Mouse (Mus musculus) brown adipose tissue, adult 24 weeks (tissue): Measurements from ENCODE around the gene Tarbp2. TPM values are rescaled to one million over a fixed set of nuclear protein-coding genes. Genes with fewer than 3 reads are reported as not detected.

ENCODE experiments used
- H3K27ac ChIP-seq: fragments of 200-500 bp; replicated peaks from 2 replicates; pipeline ENCODE4 v1.5.1; 2012; ENCODE audit warnings: low read depth, mild to moderate bottlenecking, low read length
- H3K4me1 ChIP-seq: fragments of 200-500 bp; 2 replicates; pipeline ENCODE4 v1.6.1; 2012; ENCODE audit warnings: low read length, mixed read lengths; ENCODE audit not compliant: control insufficient read depth, insufficient read depth, insufficient read length
- H3K4me3 ChIP-seq: fragments of 200-500 bp; 2 replicates; pipeline ENCODE4 v1.5.1; 2012; ENCODE audit warnings: low read depth, mild to moderate bottlenecking, low read length, moderate library complexity; ENCODE audit not compliant: insufficient read depth
- polyA plus RNA-seq: library from polyadenylated mRNA; stranded (reverse); fragments of >200 nt; gene quantifications from 2 replicates; pipeline ENCODE4 v1.2.4, GENCODE M21; 2012; ENCODE audit not compliant: missing spikeins, insufficient read depth, insufficient read length

Tarbp2 gene
- polyA plus RNA-seq, 1 experiment, result 21.2 TPM

DNA sequence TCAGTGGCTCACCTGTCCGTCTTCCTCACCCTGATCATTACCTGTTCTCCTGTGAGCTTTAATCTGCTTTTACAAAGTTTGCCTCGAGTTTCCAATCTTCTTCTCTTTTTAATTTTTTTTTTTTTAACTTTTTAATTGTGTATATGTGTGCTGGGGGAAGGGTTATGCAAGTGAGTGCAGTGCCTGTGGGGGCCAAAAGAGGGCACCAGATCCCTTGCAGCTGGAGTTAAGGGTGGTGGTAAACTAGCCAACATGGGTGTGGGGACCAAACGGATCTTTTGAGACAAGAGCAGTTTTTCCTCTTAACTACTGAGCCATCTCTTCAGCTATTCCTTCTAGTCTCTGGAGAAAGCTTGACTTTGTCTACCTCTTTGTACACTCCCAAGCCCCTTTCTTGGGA is 9.9 kb downstream of the Tarbp2 start:
- Histone ChIP-seq H3K27ac (no peak overlapping the region), H3K4me3 (no peak overlapping the region), H3K4me1 (no peaks in the 10 kb centered on the region)

DNA sequence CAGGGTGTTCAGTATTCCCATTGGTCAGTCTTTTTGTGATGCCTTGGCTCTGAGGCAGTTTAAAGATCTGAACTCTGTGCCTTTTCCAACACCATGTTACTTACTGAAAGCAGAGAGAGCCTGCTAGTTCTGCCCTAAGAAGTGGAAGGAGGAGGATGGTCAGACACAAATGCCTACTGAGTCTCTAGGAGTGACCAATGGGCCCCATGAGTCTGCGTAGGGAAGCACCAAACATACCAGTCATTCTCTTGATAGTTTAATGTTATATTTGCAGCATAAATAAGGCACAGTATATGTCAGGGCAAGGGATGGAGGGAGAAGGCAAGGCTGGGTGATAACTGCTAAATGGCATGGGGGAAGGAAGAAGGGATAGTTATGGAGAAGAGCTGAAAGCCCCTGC is 10.4 kb downstream of the Tarbp2 start:
- H3K4me1 ChIP-seq, result no peaks in the 10 kb centered on the region
- H3K4me3 ChIP-seq, result no peak overlapping the region
- no peak overlapping the region for H3K27ac ChIP-seq

DNA sequence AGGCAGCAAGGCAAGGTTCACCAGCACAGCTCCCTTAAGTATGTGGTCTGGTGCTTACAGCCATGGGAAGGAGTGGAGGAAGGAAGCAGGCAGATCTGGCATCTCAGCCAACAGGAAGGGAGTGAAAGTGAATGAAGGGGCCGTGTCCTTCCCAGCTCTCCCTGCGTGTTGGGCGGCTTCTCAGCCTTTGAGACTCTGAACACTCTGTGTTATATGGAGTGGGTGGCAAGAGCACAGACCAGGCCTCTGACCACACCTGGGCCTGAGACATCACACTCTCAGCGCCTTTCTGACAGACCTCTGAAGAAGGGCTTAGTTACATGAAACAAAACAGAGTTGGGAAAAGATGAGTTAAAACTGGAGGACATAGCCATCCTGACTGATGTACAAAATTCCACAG is 12.6 kb downstream of the Tarbp2 start:
- H3K27ac ChIP-seq, result no peak overlapping the region
- no peaks in the 10 kb centered on the region for H3K4me1 ChIP-seq
- H3K4me3 ChIP-seq, result no peak overlapping the region

DNA sequence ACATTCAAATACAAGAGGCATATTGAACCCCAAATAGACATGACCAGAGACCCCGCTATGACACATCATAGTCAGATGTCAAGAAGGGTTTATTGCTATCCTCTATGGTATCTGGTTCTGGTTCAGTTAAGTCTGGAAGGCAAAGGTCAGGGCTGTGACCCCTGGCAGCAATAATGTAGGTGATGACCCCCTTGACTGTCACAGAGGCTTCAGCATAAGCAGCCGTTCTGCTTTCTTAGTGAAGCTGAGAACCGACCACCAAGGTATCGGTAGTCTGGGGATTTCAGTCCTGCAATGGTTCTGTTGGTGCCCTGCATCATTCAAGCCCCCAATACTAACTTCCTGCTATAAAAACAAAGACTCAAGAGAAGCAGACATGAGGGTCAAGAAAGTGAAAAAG is 13.6 kb downstream of the Tarbp2 start:
- Histone ChIP-seq H3K4me1 (no peaks in the 10 kb centered on the region), H3K4me3 (no peak overlapping the region), H3K27ac (no peak overlapping the region)

DNA sequence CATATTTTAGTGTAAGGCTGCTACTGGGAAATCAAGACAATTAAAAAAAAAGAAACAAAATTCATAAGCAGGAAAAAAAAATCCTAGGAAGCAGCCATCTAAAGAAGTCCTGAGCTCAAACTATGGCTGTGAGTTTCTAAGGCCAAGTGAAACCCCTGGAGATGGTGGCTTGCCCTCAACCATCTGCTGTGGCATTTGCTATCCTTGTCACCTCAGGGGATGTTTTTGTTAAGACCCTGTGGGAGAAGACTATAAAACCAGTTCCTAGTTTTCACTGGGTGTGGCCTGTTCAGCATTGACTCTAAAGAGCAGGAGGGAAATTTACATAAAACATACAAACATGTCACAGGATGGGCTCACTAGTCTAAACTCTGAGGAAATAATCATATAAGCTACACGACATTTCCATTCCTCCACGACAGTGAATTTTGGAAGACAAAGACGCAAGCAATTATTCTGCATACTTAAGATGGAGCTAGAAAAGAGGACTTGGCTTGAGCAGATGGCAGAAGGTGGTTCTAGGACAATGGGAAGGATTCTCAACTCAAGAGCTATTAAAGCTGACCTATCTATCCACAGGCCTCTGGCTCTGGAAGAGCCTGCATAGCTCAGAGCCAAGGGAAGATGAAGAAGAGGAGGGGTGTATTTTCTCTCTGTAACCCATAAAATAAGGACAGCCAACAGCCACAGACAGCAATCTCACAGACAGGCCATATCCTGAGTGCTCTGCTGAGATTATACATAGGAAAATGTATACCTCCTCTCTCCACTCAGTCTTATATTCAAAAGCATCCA is 14.3 kb downstream of the Tarbp2 start:
- Histone ChIP-seq H3K4me3 (no peak overlapping the region), H3K4me1 (no peaks in the 10 kb centered on the region), H3K27ac (no peak overlapping the region)

DNA sequence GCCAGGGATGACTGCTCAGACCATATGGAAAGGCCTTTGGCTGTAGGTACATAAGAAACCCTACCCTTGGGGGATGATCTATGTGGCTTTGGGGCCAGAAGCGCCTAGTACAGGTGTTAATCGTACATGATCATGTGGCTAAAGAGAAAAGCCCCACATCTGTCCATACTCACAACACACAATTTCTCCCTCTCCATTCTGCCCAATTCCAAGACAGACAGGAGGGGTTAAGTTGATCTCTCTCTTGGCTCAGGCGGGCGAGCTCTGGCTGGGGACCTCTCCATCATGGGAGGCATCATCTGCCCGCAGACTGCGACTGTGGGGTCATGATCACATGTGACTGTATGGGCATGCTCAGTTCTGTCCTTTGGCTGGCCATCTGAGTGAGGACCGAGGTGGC is 15.9 kb downstream of the Tarbp2 start:
- no peak overlapping the region for H3K27ac ChIP-seq
- H3K4me3 ChIP-seq, result no peak overlapping the region
- no peaks in the 10 kb centered on the region for H3K4me1 ChIP-seq

DNA sequence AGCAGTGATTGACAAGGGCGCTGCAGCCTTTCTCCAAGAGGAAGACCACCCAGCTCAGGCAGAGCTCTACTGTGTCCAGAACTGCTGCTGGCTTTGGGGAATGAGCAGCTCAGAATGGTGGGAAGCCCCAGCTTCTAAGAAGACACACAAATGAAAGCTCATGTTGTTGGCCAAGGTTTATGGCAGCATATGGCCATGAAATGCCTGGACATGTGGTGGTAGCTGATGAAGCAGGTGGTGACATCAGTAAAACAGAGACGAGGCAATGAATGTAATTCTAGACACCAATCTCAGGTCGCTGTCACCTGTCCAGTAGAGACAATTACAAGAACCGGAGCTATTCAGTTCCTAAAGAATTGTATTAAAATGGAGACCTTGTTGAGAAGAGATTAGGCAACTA is 26.8 kb downstream of the Tarbp2 start:
- Histone ChIP-seq H3K4me3 (no peak overlapping the region), H3K4me1 (no peaks in the 10 kb centered on the region), H3K27ac (no peak overlapping the region)

DNA sequence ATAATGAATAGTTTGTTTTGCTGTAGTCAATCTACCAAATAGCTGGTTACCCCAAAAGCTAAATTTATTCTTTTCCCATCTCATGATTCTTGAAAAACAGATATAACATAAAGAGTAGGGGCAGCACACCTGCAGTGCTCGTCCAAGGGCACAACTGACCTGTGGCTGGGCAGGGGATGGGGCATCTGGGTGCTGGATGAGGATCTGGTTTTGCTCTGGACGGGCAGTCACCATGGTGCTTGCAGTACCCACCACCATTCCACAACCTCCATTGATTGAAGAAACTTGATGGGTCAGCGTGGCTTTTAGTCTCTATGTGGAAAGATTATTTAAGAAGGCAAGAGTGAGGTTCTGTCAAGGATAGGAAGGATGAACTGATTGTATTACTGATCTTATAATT is 28.3 kb downstream of the Tarbp2 start:
- Histone ChIP-seq H3K4me3 (no peak overlapping the region), H3K27ac (no peak overlapping the region), H3K4me1 (no peaks in the 10 kb centered on the region)

DNA sequence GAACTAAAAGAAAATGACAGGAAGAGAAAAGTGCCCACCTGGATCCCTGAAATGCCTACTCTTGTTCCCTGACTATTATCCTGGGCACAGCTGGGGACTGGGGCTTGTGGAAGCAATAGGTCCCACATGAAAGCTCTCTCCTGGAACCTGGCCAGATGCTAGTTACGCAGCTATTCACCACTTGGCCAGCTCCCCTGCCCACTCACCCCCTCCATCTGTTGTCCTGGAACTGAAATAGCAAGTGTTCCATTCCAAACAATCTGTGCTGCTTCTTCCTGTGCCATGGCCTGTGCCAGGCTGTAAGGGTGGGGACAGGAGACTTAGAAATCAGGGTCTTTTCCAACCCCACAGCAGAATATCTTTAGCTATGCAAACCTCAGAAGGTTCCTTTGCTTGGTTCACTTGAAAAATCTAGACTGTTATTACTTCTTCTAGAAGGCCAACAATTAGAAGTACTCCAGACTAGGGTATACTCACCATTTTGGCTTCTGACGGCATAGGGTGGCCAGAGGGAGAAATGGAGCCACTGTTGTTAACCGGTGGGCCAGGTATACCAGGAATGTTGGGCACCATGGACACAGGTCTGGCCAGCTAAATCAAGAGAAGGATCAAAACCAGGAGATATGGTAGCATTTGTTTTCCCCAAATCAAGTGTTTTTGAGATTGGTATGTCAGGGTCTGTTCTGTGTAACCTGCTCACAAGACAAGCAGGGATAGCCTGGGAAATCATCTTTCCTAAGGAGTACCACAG is 28.9 kb downstream of the Tarbp2 start:
- Histone ChIP-seq H3K27ac (no peak overlapping the region), H3K4me3 (no peak overlapping the region), H3K4me1 (no peaks in the 10 kb centered on the region)

DNA sequence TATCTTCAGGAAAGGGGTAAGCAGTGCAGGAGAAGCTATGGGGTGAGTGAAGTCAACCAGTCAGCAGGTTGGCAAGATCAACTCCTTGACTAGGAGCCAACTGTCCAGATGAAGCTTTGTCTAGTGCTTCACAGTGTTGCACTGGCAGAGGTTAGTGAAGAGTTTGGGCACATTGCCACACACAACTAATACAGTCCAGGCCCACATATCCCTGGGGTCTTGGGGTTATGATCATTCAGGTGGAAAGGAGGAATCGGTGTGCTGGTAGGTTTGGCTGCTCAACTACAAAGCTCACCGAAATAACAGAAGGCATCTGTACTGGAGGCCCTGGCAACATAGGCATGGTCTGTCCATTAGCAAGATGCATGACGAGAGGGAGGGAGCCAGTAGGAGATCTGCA is 29.5 kb downstream of the Tarbp2 start:
- Histone ChIP-seq H3K27ac (no peak overlapping the region), H3K4me3 (no peak overlapping the region), H3K4me1 (no peaks in the 10 kb centered on the region)

DNA sequence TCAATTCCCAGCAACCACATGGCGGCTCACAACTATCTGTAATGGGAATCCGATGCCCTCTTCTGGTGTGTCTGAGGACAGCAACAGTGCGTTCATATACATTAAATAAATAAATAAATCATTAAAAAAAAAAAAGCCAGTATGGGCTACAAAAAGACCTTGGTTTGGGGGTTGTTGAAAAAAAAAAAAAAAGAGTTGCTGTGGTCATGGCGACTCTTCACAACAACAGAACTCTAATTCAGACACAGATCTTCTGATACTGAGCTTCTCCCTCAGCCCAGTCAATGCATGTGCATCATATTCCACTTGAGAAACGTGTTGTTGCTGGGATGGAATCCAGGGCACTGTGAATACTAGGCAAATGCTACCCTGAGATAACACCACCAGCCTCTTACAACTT is 34.6 kb downstream of the Tarbp2 start:
- no peaks in the 10 kb centered on the region for H3K4me1 ChIP-seq
- H3K27ac ChIP-seq, result no peak overlapping the region
- no peak overlapping the region for H3K4me3 ChIP-seq

DNA sequence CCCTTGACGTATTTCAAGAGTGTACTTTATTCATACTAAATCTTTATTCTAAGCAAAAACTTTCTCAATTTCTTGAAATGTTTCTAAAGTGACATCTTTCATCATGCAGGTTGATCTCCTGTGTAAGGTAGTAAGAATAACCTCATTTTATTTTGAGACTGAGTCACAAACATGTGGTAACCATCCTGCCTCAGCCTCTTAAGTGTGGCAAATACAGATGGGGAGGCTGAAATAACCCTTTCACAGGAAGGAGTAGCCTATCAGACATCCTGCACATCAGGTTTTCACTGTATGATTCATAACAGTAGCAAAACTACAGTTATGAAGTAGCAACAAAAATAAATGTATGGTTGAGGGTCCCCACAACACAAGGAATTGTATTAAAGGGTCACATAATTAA is 37.6 kb downstream of the Tarbp2 start:
- no peak overlapping the region for H3K4me3 ChIP-seq
- no peak overlapping the region for H3K27ac ChIP-seq
- H3K4me1 ChIP-seq, result no peaks in the 10 kb centered on the region

DNA sequence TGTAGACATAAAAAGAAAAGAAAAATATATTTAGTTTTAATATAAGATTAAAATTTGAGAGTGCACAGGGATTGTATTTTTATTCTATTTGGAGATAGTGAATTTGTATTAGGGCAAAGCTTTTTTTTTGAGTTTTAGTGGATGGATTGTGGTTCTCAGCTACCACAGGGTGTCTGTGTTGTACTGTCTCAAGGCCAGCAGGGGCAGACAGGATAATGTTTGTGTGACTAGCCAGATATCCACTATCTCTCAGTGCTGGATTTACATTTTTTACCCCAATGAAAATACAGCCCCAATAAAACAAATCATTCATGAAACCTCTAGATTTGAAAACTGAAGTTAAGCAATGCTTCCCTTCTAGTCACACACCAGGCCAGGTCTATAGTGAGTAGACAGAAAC is 39.6 kb downstream of the Tarbp2 start:
- H3K4me3 ChIP-seq, result no peak overlapping the region
- no peaks in the 10 kb centered on the region for H3K4me1 ChIP-seq
- H3K27ac ChIP-seq, result no peak overlapping the region

DNA sequence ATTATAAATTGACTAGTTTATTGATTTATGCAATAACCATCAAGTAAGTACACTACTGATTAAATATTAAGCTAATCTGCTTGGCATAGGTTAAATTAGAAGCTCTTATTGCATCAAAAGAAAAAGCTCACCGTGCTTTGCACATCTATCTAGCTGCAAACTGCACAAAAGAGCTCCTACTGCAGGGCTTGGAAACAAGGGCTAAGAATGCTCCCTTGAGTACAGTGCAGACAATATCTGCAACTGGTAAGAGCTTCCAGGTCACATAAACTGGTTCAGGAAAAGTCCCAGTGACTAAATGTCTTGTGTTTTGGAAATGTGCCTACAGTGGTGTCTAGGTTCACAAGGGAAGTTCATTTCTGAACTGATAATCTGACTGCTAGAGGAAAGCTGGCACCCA is 44.5 kb downstream of the Tarbp2 start:
- no peak overlapping the region for H3K27ac ChIP-seq
- H3K4me3 ChIP-seq, result no peak overlapping the region
- no peaks in the 10 kb centered on the region for H3K4me1 ChIP-seq

DNA sequence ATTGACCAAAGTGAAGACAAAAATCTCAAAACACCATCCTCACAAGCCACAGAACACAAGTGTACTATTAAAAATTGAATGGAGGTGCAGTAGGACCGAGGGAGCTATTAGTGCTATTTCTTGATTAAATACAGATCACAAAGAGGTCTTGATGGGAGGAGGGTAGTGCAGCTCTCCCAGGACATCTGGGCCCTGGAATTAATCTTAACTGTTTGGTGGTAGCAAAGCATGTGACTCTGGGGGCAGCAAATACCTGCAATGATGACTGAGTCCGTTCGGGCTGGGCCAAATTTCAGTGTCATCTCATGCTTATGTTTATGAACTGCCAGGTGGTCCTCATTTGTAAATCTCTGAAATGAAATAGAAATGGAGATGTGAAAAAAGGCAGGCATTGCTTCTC is 45.1 kb downstream of the Tarbp2 start:
- Histone ChIP-seq H3K4me3 (no peak overlapping the region), H3K27ac (no peak overlapping the region), H3K4me1 (no peaks in the 10 kb centered on the region)

DNA sequence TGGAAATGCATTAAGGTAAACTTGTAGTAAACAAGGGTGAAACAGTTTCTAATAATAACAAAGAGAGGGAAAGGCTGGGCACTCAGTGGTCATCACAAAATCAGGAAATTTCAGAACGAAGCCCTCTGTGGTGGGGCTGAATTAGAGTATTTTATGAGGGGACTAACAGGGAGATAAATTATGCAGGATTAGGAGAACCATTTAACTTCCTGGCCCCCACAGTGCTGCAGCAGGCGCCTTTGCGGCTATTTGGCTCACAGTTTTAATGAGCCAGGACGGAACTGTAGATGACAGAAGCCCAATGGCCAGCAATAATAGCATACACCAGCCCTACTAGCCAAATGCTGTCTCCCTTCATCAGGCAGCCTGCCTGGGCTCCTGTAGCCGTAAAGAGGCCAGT is 45.7 kb downstream of the Tarbp2 start:
- no peak overlapping the region for H3K4me3 ChIP-seq
- no peak overlapping the region for H3K27ac ChIP-seq
- H3K4me1 ChIP-seq, result no peaks in the 10 kb centered on the region
